Mouse (Mus musculus): ENCODE results near the gene Oxsr1. TPM values are rescaled to one million over a fixed set of nuclear protein-coding genes. Genes with fewer than 3 reads are reported as not detected.

Gene Oxsr1
- polyA plus RNA-seq, 1 experiment: 16.3 TPM

DNA sequence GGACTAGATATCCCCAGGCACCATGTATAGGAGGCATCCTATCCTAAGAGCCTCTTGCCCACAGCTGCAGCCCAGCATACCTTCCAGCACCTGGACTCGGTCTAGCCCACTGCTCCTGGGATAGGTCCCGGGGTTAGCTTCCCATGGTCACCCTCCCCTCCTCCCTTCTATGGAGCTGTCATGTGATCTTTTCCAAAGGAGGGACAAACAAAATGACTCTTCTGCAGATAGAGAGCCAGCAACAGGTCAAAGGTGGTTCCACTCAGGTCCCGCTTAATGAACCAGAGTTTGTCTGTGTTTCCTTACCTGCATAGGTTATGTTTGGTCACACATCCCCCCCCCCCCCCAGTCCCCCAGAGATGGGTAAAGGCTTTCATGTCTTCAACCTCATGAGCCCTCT, 28.3 kb upstream of the Oxsr1 start:
- no peaks in the 10 kb centered on the region; the same call in 1 of the 2 replicates for H3K36me3 ChIP-seq (ENCODE audit: control insufficient read depth, insufficient read depth, low read length)
- peaks cover 13% of the 10 kb centered on the region; the same call in 1 of the 2 replicates for H3K4me1 ChIP-seq (ENCODE audit: control insufficient read depth, insufficient read depth, low read length)
- H3K4me3 ChIP-seq (ENCODE audit: insufficient read depth, low read depth, low read length): no peak overlapping the region
- 62% methylated on average over 3 of the region's 3 CpGs for WGBS
- peak; percentile 73 for DNase-seq
- H3K27ac ChIP-seq (ENCODE audit: insufficient read depth, low read depth, low read length): peak overlapping the region; percentile 81
- H3K27me3 ChIP-seq (replicated peaks; ENCODE audit: control insufficient read depth, insufficient read depth, low read length): no peaks in the 10 kb centered on the region
- TF ChIP-seq CTCF (conservative IDR thresholded peaks at IDR 0.05; ENCODE audit: insufficient read depth, insufficient read length, low read depth, low read length) (no peak), POLR2A (IDR thresholded peaks at IDR 0.05; ENCODE audit: low read depth, low read length) (no peak)

DNA sequence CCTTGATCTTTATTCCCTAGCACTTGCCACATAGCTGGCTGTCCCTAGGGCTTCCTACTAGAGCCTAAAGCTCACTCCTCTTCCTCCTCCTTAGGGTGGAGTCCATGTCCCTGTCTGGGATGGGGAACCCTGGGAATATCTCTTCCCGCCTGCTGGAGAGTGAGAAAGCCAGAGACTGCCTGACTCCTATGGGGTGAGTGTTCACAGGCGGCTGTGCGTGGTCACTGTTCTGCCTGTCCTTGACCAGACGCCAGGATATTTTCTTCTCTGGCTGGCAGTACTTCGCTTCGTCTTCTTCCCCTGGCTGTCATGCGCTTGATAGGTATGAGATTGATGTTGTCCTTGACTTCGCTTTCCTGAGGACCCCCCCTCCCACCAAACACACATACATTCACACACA, 24.1 kb upstream of the Oxsr1 start:
- DNase-seq: no peak
- WGBS: 91% methylated on average over 8 of the region's 8 CpGs
- H3K36me3 ChIP-seq (ENCODE audit: control insufficient read depth, insufficient read depth, low read length): no peaks in the 10 kb centered on the region; the same call in 1 of the 2 replicates
- no peak for TF ChIP-seq CTCF (conservative IDR thresholded peaks at IDR 0.05; ENCODE audit: insufficient read depth, insufficient read length, low read depth, low read length)
- no peak for TF ChIP-seq POLR2A (IDR thresholded peaks at IDR 0.05; ENCODE audit: low read depth, low read length)
- H3K27me3 ChIP-seq (replicated peaks; ENCODE audit: control insufficient read depth, insufficient read depth, low read length): no peaks in the 10 kb centered on the region
- no peak overlapping the region for H3K27ac ChIP-seq (ENCODE audit: insufficient read depth, low read depth, low read length)
- H3K4me1 ChIP-seq (ENCODE audit: control insufficient read depth, insufficient read depth, low read length): peaks cover 20% of the 10 kb centered on the region
- H3K4me3 ChIP-seq (ENCODE audit: insufficient read depth, low read depth, low read length): no peak overlapping the region

DNA sequence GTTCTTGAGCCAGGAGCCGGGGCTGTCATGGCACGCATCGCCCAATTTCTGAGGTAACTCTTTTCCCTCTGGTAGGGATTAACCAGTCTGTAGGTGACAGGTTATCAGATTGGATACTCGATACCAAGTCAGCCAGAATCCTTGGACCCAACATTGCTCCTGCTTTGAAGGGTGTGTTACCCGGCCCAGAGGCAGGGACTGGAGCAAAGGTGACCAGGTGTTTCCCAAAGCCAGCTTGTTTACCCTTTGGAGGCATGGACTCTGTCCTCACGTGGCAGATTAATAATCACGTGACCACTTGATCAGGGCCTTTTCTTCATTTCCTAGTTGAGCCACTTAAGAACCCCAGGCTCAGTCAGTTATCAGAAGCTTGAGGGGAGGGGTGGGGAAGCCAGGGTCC, 20.5 kb upstream of the Oxsr1 start:
- no peak for TF ChIP-seq CTCF (conservative IDR thresholded peaks at IDR 0.05; ENCODE audit: insufficient read depth, insufficient read length, low read depth, low read length)
- TF ChIP-seq POLR2A (IDR thresholded peaks at IDR 0.05; ENCODE audit: low read depth, low read length): no peak
- WGBS: 65% methylated on average over 7 of the region's 7 CpGs
- peaks cover 18% of the 10 kb centered on the region for H3K4me1 ChIP-seq (ENCODE audit: control insufficient read depth, insufficient read depth, low read length)
- no peaks in the 10 kb centered on the region for H3K27me3 ChIP-seq (replicated peaks; ENCODE audit: control insufficient read depth, insufficient read depth, low read length)
- DNase-seq: peak; percentile 73
- H3K36me3 ChIP-seq (ENCODE audit: control insufficient read depth, insufficient read depth, low read length): no peaks in the 10 kb centered on the region; the same call in 1 of the 2 replicates
- H3K27ac ChIP-seq (ENCODE audit: insufficient read depth, low read depth, low read length): no peak overlapping the region
- no peak overlapping the region for H3K4me3 ChIP-seq (ENCODE audit: insufficient read depth, low read depth, low read length)

DNA sequence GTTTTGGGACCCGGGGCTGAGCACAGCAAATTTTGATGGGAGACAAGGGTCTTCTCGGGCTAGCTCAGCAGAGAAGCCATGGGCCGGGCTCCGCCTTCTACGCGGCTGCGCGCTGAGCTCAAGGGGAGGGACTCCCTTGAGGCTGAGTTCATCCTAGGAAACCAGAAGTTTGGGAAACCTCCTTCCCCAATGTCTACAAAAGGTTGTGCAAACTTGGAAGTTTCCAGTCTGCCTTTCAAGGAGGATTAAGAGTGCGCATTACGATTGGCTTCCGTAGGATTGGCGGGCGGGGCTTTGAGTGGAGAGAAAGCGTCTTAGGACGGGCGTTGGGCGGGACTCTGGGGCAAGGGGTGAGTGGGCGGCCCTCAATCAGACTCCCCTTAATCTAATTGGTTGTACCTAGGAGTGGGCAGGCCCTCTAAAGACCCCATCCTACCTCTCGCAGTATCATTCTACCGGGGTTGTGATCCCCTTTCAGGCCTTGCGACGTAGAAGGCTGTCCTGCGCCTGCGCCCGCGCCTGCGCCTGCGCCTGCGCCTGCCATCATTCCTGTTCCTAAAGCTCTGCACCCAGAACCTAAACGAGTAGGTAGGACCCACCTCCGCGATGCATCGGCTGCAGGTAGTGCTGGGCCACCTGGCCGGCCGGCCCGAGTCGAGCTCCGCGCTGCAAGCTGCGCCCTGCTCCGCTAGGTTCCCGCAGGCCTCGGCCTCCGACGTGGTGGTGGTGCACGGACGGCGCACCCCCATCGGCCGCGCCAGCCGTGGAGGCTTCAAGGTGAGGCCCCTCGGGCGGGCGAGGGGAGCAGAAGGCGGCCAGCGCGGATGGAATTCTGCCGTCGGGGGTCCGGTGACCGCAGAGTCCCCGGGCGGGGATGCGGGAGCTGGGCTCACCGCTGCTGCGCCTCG, 18.9 kb upstream of the Oxsr1 start, which contains the start of gene Myd88:
Gene Myd88 (minus strand): TSS at position 503 of the 908 bp plus-strand sequence.
- under 1% methylated on average over 68 of the region's 68 CpGs for WGBS
- Histone ChIP-seq H3K27me3 (replicated peaks; ENCODE audit: control insufficient read depth, insufficient read depth, low read length) (no peaks in the 10 kb centered on the region), H3K27ac (ENCODE audit: insufficient read depth, low read depth, low read length) (peak within 1 kb of the TSS; percentile 93)

DNA sequence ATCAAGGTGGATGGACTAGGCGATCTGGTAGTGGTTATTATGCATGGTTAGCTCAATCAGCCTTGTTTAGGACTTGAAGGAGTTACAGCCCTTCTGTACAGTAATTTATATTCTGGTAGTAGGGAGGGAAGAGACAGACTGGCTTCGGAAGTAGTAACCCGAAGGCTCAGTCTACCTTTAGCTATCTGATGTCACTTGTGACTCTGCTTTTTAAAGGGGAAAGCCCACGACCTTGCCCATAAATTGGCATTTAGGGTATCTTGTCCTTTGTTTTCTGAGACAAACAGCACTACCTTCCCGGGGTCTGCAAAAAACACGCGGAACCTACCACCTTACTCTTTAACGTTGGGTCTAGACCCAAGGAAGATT, 18.0 kb upstream of the Oxsr1 start:
- TF ChIP-seq CTCF (conservative IDR thresholded peaks at IDR 0.05; ENCODE audit: insufficient read depth, insufficient read length, low read depth, low read length): no peak
- no peak for TF ChIP-seq POLR2A (IDR thresholded peaks at IDR 0.05; ENCODE audit: low read depth, low read length)
- WGBS: 2% methylated on average over 8 of the region's 8 CpGs
- peak overlapping the region; percentile 90 for H3K4me3 ChIP-seq (ENCODE audit: insufficient read depth, low read depth, low read length)
- peak overlapping the region; percentile 87 for H3K27ac ChIP-seq (ENCODE audit: insufficient read depth, low read depth, low read length)
- no peak for DNase-seq
- no peaks in the 10 kb centered on the region for H3K36me3 ChIP-seq (ENCODE audit: control insufficient read depth, insufficient read depth, low read length)
- H3K27me3 ChIP-seq (replicated peaks; ENCODE audit: control insufficient read depth, insufficient read depth, low read length): no peaks in the 10 kb centered on the region
- H3K4me1 ChIP-seq (ENCODE audit: control insufficient read depth, insufficient read depth, low read length): peaks cover 18% of the 10 kb centered on the region

More for the DNA sequence above, 18.9 kb upstream of the Oxsr1 start, which contains the start of gene Myd88:
- H3K36me3 ChIP-seq (ENCODE audit: control insufficient read depth, insufficient read depth, low read length): no peaks in the 10 kb centered on the region; the same call in 1 of the 2 replicates
- TF ChIP-seq POLR2A (IDR thresholded peaks at IDR 0.05; ENCODE audit: low read depth, low read length) (peak; percentile 61), CTCF (conservative IDR thresholded peaks at IDR 0.05; ENCODE audit: insufficient read depth, insufficient read length, low read depth, low read length) (no peak)
- H3K4me1 ChIP-seq (ENCODE audit: control insufficient read depth, insufficient read depth, low read length): peaks cover 18% of the 10 kb centered on the region
- peak within 1 kb of the TSS; percentile 90 for H3K4me3 ChIP-seq (ENCODE audit: insufficient read depth, low read depth, low read length)
- DNase-seq: peak; percentile 99

DNA sequence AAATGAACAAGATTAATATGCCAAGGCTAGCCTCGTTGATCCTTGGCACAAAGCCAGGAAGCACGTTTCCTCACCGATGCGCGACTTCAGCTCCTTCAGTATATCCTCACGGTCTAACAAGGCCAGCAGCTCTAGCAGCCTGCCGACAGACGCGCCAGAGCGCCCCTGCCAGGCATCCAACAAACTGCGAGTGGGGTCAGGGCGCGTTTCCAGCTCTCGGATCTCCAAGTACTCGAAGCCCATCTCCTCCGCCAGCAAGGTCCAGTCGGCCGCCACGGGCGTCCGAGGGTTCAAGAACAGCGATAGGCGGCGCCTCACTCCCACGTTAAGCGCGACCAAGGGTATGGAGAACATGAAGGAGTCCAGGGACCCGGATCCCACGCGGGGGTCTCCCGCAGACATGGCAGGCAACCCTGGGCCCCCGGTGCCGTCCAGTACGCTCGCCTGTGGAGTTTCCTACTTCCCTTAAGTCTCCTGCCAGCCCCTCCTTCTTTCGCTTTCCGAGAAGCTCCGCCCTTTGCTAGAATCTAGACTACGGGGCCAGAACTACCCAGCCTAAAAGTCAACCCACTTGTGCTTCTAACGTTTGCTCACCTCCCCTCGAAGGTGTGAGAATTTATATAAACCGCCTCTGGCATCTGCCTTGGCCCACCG, 17.5 kb upstream of the Oxsr1 start, which contains the start of gene Acaa1a:
Gene Acaa1a (plus strand): TSS at position 119 of the 654 bp plus-strand sequence.
- 0 out of 2 replicates have a peak, but pooled peaks have one; percentile 0 for TF ChIP-seq CTCF (conservative IDR thresholded peaks at IDR 0.05; ENCODE audit: insufficient read depth, insufficient read length, low read depth, low read length)
- no peak for TF ChIP-seq POLR2A (IDR thresholded peaks at IDR 0.05; ENCODE audit: low read depth, low read length)
- Histone ChIP-seq H3K36me3 (ENCODE audit: control insufficient read depth, insufficient read depth, low read length) (no peaks in the 10 kb centered on the region), H3K27ac (ENCODE audit: insufficient read depth, low read depth, low read length) (peak within 1 kb of the TSS; percentile 87), H3K4me3 (ENCODE audit: insufficient read depth, low read depth, low read length) (peak within 1 kb of the TSS; percentile 90), H3K4me1 (ENCODE audit: control insufficient read depth, insufficient read depth, low read length) (peaks cover 19% of the 10 kb centered on the region), H3K27me3 (replicated peaks; ENCODE audit: control insufficient read depth, insufficient read depth, low read length) (no peaks in the 10 kb centered on the region)
- DNase-seq: peak; percentile 87
- WGBS: under 1% methylated on average over 43 of the region's 43 CpGs
